Mouse (Mus musculus) liver, adult (tissue): Measurements from ENCODE around the gene Tdrd3.

Experiments used
- GATA4 ChIP-seq: IDR thresholded peaks from 2 replicates; pipeline ENCODE4 v1.6.1; 2014; ENCODE audit warnings: mild to moderate bottlenecking, low read length; ENCODE audit not compliant: insufficient replicate concordance

The Tdrd3 gene

DNA sequence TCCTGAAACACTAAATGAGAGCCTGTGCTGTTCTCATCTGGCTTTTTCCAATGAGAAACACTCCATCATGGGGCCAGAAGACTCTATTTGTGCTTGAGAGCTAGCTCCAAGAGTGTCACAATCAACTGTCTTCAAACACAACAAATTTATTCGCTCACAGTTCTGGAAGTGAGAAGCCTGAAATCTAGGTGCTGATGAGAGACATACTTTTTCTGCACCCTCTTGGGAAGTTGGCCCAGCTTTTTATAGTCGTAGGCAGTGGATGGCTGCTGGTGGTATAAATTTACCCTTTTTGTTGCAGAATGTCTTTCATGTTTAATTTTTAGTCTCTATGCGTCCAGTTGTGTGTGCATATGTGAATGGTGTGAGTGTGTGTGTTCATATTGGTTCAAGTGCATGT is 166.2 kb downstream of the Tdrd3 start:
- no peak for TF ChIP-seq GATA4
